Mouse (Mus musculus) ovary, postnatal 36 days (tissue): ENCODE measurements around the gene Shank2.

Source experiments
- DNase-seq: peaks from one replicate; pipeline ENCODE4 v3.0.0; 2022; ENCODE audit warnings: low spot score, mixed read lengths

Gene Shank2

GRCm38 (mm10) chr7:144001628-144002027, at the start of gene Shank2:
Gene Shank2 (plus strand): TSS chr7:144001928.
- DNase-seq = no peak

- DNase-seq = no peak
Observed at GRCm38 (mm10) chr7:143952130-143952529, 49.6 kb upstream of the Shank2 start.

- peak; percentile 17 for DNase-seq
Observed at GRCm38 (mm10) chr7:143956575-143957295, 45.0 kb upstream of the Shank2 start.

- peak; percentile 16 for DNase-seq
Observed at GRCm38 (mm10) chr7:143958030-143958565, 43.6 kb upstream of the Shank2 start.

GRCm38 (mm10) chr7:143963813-143964212, 37.9 kb upstream of the Shank2 start:
- no peak for DNase-seq

GRCm38 (mm10) chr7:143966621-143967020, 35.1 kb upstream of the Shank2 start:
- no peak for DNase-seq

GRCm38 (mm10) chr7:143977491-143977830, 24.3 kb upstream of the Shank2 start:
- no peak for DNase-seq

- peak; percentile 12 for DNase-seq
Observed at GRCm38 (mm10) chr7:143977831-143978682, 23.7 kb upstream of the Shank2 start.

- DNase-seq = peak; percentile 72
Observed at GRCm38 (mm10) chr7:143978741-143979371, 22.9 kb upstream of the Shank2 start.

GRCm38 (mm10) chr7:143979986-143980385, 21.7 kb upstream of the Shank2 start:
- DNase-seq = no peak

- no peak for DNase-seq
Observed at GRCm38 (mm10) chr7:143986281-143986680, 15.4 kb upstream of the Shank2 start.

GRCm38 (mm10) chr7:143991160-143991559, 10.6 kb upstream of the Shank2 start:
- DNase-seq = no peak

- no peak for DNase-seq
Observed at GRCm38 (mm10) chr7:143999073-143999472, 2.7 kb upstream of the Shank2 start.

- DNase-seq = no peak
Observed at GRCm38 (mm10) chr7:144003471-144003870, 1.7 kb downstream of the Shank2 start.

- DNase-seq = no peak
Observed at GRCm38 (mm10) chr7:144008079-144008478, 6.4 kb downstream of the Shank2 start.

GRCm38 (mm10) chr7:144008985-144009384, 7.3 kb downstream of the Shank2 start:
- no peak for DNase-seq

- no peak for DNase-seq
Observed at GRCm38 (mm10) chr7:144014485-144014884, 12.8 kb downstream of the Shank2 start.

- DNase-seq = no peak
Observed at GRCm38 (mm10) chr7:144021801-144022200, 20.1 kb downstream of the Shank2 start.

GRCm38 (mm10) chr7:144022682-144023081, 21.0 kb downstream of the Shank2 start:
- no peak for DNase-seq

GRCm38 (mm10) chr7:144023561-144023960, 21.8 kb downstream of the Shank2 start:
- DNase-seq = no peak

- no peak for DNase-seq
Observed at GRCm38 (mm10) chr7:144026024-144026752, 24.5 kb downstream of the Shank2 start.

- DNase-seq = no peak
Observed at GRCm38 (mm10) chr7:144029246-144029645, 27.5 kb downstream of the Shank2 start.
